Mouse (Mus musculus): ENCODE results near the gene Dnmt1. TPM values are rescaled to one million over a fixed set of nuclear protein-coding genes. Genes with fewer than 3 reads are reported as not detected.

The Dnmt1 gene
- total and polyA plus RNA-seq, 3 experiments, result 148 to 209 (median 197) TPM

- ATAC-seq (ENCODE audit: extremely low read depth, insufficient number of reproducible peaks, low FRiP score, poor library complexity, severe bottlenecking) (no peak), DNase-seq (ENCODE audit: low spot score) (peak; percentile 51)
- TF ChIP-seq POLR2AphosphoS5 (IDR thresholded peaks at IDR 0.05; ENCODE audit: insufficient replicate concordance, low read depth, low read length) (no peak), GATA2 (IDR thresholded peaks at IDR 0.05; ENCODE audit: borderline replicate concordance, low read depth, low read length) (no peak), CTCF (IDR thresholded peaks at IDR 0.05; ENCODE audit: low read depth, low read length) (no peak), TAL1 (conservative IDR thresholded peaks at IDR 0.05; ENCODE audit: low read depth, low read length) (no peak), GATA1 (IDR thresholded peaks at IDR 0.05; ENCODE audit: borderline replicate concordance, low read length) (no peak)
- Histone ChIP-seq H3K9me3 (replicated peaks) (no peaks in the 10 kb centered on the region), H3K4me1 (ENCODE audit: insufficient read depth, low read depth, low read length) (peaks cover 62% of the 10 kb centered on the region), H3K36me3 (replicated peaks) (peaks cover 48% of the 10 kb centered on the region), H3K27me3 (ENCODE audit: insufficient read depth, low read length) (no peaks in the 10 kb centered on the region), H3K4me3 (ENCODE audit: low read depth, low read length) (peak overlapping the region; percentile 96)
These were observed 61.8 kb downstream of the Dnmt1 start for GRCm38 (mm10) chr9:20897736-20898510.

GRCm38 (mm10) chr9:20895382-20895781 is 64.3 kb downstream of the Dnmt1 start:
- H3K4me3 ChIP-seq (ENCODE audit: low read depth, low read length), result peak overlapping the region; percentile 96; the same call in 1 of the 2 replicates
- DNase-seq (ENCODE audit: low spot score), result no peak
- TF ChIP-seq GATA2 (IDR thresholded peaks at IDR 0.05; ENCODE audit: borderline replicate concordance, low read depth, low read length) (no peak), TAL1 (conservative IDR thresholded peaks at IDR 0.05; ENCODE audit: low read depth, low read length) (no peak), POLR2AphosphoS5 (IDR thresholded peaks at IDR 0.05; ENCODE audit: insufficient replicate concordance, low read depth, low read length) (no peak), GATA1 (IDR thresholded peaks at IDR 0.05; ENCODE audit: borderline replicate concordance, low read length) (no peak), CTCF (IDR thresholded peaks at IDR 0.05; ENCODE audit: low read depth, low read length) (no peak)
- H3K27me3 ChIP-seq (ENCODE audit: insufficient read depth, low read length), result no peaks in the 10 kb centered on the region
- H3K4me1 ChIP-seq (ENCODE audit: insufficient read depth, low read depth, low read length), result peaks cover 75% of the 10 kb centered on the region
- no peaks in the 10 kb centered on the region for H3K9me3 ChIP-seq (replicated peaks)
- ATAC-seq (ENCODE audit: extremely low read depth, insufficient number of reproducible peaks, low FRiP score, poor library complexity, severe bottlenecking), result no peak
- H3K36me3 ChIP-seq (replicated peaks), result peaks cover 74% of the 10 kb centered on the region

DNA sequence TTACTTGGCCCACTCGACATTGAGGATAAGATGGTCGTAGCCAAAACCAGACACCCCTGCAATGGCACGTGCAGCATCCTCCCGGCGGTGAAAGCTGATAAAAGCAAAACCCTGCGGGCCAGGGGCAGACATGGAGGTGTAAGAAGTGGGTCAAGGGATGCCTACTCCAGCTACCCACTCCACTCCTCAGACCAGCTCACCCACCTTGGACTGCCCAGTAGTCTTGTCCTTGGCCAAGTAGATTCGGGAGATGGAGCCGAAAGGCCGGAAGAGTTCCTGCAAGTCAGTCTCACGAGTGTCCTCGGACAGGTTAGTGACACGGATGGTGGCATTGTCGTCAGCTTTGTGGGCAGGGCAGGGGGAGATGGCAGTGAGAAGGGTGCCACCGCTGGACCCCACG is 65.1 kb downstream of the Dnmt1 start:
- peaks cover 81% of the 10 kb centered on the region for H3K36me3 ChIP-seq (replicated peaks)
- H3K9me3 ChIP-seq (replicated peaks), result no peaks in the 10 kb centered on the region
- H3K27me3 ChIP-seq (ENCODE audit: insufficient read depth, low read length), result no peaks in the 10 kb centered on the region
- peaks cover 82% of the 10 kb centered on the region for H3K4me1 ChIP-seq (ENCODE audit: insufficient read depth, low read depth, low read length)
- ATAC-seq (ENCODE audit: extremely low read depth, insufficient number of reproducible peaks, low FRiP score, poor library complexity, severe bottlenecking), result no peak
- H3K4me3 ChIP-seq (ENCODE audit: low read depth, low read length), result peak overlapping the region; percentile 54; the same call in 1 of the 2 replicates
- DNase-seq (ENCODE audit: low spot score), result no peak
- TF ChIP-seq POLR2AphosphoS5 (IDR thresholded peaks at IDR 0.05; ENCODE audit: insufficient replicate concordance, low read depth, low read length) (peak; percentile 86), GATA2 (IDR thresholded peaks at IDR 0.05; ENCODE audit: borderline replicate concordance, low read depth, low read length) (no peak)

GRCm38 (mm10) chr9:20893590-20894343 is 65.9 kb downstream of the Dnmt1 start:
- peak overlapping the region; percentile 45; the same call in 1 of the 2 replicates for H3K4me3 ChIP-seq (ENCODE audit: low read depth, low read length)
- no peak; the same call in 1 of the 2 replicates for TF ChIP-seq POLR2AphosphoS5 (IDR thresholded peaks at IDR 0.05; ENCODE audit: insufficient replicate concordance, low read depth, low read length)
- no peak for TF ChIP-seq GATA2 (IDR thresholded peaks at IDR 0.05; ENCODE audit: borderline replicate concordance, low read depth, low read length)
- no peak for TF ChIP-seq CTCF (IDR thresholded peaks at IDR 0.05; ENCODE audit: low read depth, low read length)
- no peak for TF ChIP-seq GATA1 (IDR thresholded peaks at IDR 0.05; ENCODE audit: borderline replicate concordance, low read length)
- no peak for TF ChIP-seq TAL1 (conservative IDR thresholded peaks at IDR 0.05; ENCODE audit: low read depth, low read length)
- DNase-seq (ENCODE audit: low spot score) (no peak), ATAC-seq (ENCODE audit: extremely low read depth, insufficient number of reproducible peaks, low FRiP score, poor library complexity, severe bottlenecking) (no peak)
- H3K27me3 ChIP-seq (ENCODE audit: insufficient read depth, low read length), result no peaks in the 10 kb centered on the region
- peaks cover 84% of the 10 kb centered on the region for H3K4me1 ChIP-seq (ENCODE audit: insufficient read depth, low read depth, low read length)
- H3K9me3 ChIP-seq (replicated peaks), result no peaks in the 10 kb centered on the region
- peaks cover 86% of the 10 kb centered on the region for H3K36me3 ChIP-seq (replicated peaks)

DNA sequence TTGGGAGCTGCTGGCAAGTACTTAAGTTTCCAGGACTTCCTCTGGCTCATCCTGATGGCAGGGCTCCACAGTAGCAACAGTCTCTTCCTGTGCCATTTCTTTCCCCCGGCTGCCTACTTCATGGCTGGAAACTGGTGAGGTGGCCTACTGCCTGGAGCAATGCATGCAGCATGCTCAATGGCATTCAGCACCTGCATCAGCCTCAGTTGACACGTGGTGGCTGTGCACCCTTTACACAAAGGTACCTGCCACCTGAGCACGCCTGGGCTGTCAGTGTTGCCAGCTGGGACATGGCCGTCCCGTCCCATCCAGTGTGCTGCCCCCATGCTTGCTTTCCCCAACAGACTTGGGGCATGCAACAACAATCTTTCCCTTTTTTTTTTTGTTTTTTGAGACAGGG is 66.6 kb downstream of the Dnmt1 start:
- DNase-seq (ENCODE audit: low spot score) (no peak), ATAC-seq (ENCODE audit: extremely low read depth, insufficient number of reproducible peaks, low FRiP score, poor library complexity, severe bottlenecking) (no peak)
- Histone ChIP-seq H3K4me1 (ENCODE audit: insufficient read depth, low read depth, low read length) (peaks cover 82% of the 10 kb centered on the region), H3K4me3 (ENCODE audit: low read depth, low read length) (peak overlapping the region; percentile 47), H3K27me3 (ENCODE audit: insufficient read depth, low read length) (no peaks in the 10 kb centered on the region), H3K9me3 (replicated peaks) (no peaks in the 10 kb centered on the region), H3K36me3 (replicated peaks) (peaks cover 86% of the 10 kb centered on the region)
- TF ChIP-seq CTCF (IDR thresholded peaks at IDR 0.05; ENCODE audit: low read depth, low read length) (no peak), POLR2AphosphoS5 (IDR thresholded peaks at IDR 0.05; ENCODE audit: insufficient replicate concordance, low read depth, low read length) (peak; percentile 96), GATA2 (IDR thresholded peaks at IDR 0.05; ENCODE audit: borderline replicate concordance, low read depth, low read length) (no peak)

DNA sequence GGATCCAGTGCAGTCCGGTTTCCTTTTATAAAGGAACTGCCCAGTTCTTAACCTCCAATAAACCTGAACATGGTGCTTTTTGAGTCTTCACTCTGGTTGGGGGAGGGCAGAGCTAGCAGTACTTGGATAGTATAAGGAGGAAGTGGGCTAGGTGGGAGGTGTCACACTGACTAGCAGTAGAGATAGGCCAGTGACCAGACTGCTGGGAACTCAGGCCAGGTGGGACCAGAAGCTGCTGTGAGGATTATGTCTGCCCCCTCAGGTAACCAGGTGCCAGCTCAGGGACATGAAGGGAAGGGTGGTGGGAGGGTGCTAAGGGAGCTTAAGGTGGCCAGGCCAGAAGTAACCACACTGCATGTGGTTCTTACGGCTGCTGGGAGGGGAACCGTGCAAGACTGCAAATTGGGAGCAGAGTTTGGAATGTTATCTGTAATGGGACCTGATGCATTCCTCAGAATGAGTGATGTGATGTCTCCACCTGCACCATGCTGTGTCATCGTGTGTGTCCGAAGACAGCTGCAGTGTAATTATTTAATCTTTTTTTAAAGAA is 67.5 kb downstream of the Dnmt1 start:
- Histone ChIP-seq H3K4me3 (ENCODE audit: low read depth, low read length) (peak overlapping the region; percentile 100; the same call in 1 of the 2 replicates), H3K27me3 (ENCODE audit: insufficient read depth, low read length) (no peaks in the 10 kb centered on the region), H3K9me3 (replicated peaks) (no peaks in the 10 kb centered on the region), H3K36me3 (replicated peaks) (peaks cover 81% of the 10 kb centered on the region), H3K4me1 (ENCODE audit: insufficient read depth, low read depth, low read length) (peaks cover 79% of the 10 kb centered on the region)
- ATAC-seq (ENCODE audit: extremely low read depth, insufficient number of reproducible peaks, low FRiP score, poor library complexity, severe bottlenecking) (peak; percentile 23; the same call in 1 of the 2 replicates), DNase-seq (ENCODE audit: low spot score) (peak; percentile 48)
- TF ChIP-seq CTCF (IDR thresholded peaks at IDR 0.05; ENCODE audit: low read depth, low read length), result no peak
- no peak for TF ChIP-seq TAL1 (conservative IDR thresholded peaks at IDR 0.05; ENCODE audit: low read depth, low read length)
- TF ChIP-seq GATA1 (IDR thresholded peaks at IDR 0.05; ENCODE audit: borderline replicate concordance, low read length), result no peak
- TF ChIP-seq GATA2 (IDR thresholded peaks at IDR 0.05; ENCODE audit: borderline replicate concordance, low read depth, low read length), result no peak
- TF ChIP-seq POLR2AphosphoS5 (IDR thresholded peaks at IDR 0.05; ENCODE audit: insufficient replicate concordance, low read depth, low read length), result peak; percentile 96

Measured in G1E (cell line).